Mouse (Mus musculus): ENCODE data around the gene Slc23a4.

Slc23a4 gene

DNA sequence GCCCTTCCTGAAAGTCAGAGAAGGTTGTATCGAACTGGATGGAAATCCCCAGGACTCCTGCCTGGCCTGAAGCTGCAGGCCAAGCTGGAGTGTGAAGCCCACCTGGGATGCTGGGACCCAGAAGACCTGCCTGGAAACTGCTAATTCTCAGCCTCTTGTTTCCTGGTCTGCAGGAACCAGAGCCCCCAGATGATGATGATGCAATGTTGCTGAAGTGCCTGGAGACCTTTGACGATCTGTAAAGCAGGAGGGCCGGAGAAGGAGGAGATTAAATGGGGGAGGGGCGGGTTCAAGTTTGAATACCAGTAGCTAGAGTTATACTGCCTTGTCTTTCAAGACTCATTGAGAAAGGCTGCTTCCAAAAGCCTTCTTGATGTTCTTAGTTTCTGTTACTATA is 49.3 kb downstream of the Slc23a4 start:
- POLR2A ChIA-PET: interaction anchor here in 1 of 4 experiments (0.6 to 3.4 kb wide), 10 partner anchors 9 to 464 kb away, joined by 3 to 14 read pairs (median 4); partner anchors contain the start of gene Slc23a4
- CTCF ChIA-PET: interaction anchor here in 2 of 4 experiments (1.2 to 3.1 kb wide), 7 partner anchors 9 to 56 kb away, joined by 3 to 13 read pairs (median 5); no protein-coding TSS in a partner anchor

DNA sequence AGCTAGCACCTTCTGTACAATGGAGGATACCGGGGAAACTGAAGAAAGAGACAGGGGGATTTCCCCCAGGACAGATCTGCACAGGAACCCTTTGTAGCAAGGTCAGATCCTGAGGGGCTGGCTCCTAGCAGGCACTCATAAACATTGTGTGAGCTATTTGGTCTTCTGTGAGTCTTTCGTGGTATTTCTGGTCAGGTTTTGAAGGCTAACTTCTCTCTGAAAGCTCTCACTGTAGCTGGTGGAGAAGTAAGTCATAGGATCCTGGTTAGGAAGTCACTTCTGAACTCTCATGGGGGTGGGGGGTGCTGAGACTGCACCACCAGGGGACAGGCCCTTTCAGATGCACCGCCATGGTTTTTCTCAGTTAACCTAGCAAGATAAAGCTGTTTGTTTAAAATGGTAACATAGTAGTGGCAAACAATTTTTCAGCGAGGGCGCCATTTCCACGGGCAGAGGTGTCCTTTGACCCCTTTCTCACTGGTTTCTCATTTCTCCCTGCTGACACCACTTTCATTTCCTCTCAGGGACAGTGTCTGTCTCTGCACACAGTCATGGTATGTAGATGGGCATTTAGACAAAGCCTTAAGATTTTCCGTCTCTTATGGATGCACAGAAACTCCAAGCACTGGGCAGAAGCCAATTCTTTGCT is 49.8 kb downstream of the Slc23a4 start:
- ChIA-PET CTCF (interaction anchor here in 3 of 4 experiments (0.9 to 3.1 kb wide), 13 partner anchors 8 to 396 kb away, joined by 3 to 13 read pairs (median 5); no protein-coding TSS in a partner anchor), POLR2A (interaction anchor here in 2 of 4 experiments (0.8 to 3.4 kb wide), 12 partner anchors 9 to 463 kb away, joined by 3 to 14 read pairs (median 4); partner anchors contain the start of gene Slc23a4 (in 1 of the 2))

DNA sequence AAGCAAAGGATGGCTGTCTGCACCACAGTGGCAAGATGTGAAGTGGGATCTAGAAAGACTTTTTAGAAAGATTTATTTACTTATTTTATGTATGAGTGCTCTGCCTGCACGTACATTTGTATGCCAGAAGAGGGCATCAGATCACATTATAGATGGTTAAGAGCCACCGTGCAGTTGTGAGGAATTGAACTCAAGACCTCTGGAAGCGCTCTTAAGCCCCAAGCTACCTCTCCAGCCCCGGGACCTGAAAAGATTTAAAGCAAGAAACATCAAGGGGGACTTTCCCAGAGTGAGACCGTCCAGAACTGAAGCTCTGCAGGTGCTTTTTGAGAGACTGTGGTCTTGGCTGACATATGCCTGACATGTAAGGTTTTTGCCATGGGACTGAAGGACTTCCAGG is 51.5 kb downstream of the Slc23a4 start:
- ChIA-PET POLR2A (interaction anchor here in 2 of 4 experiments (0.7 to 3.4 kb wide), 7 partner anchors 8 to 198 kb away, joined by 3 to 14 read pairs (median 3); no protein-coding TSS in a partner anchor), CTCF (interaction anchor here (0.6 to 3.1 kb wide), 13 partner anchors 10 to 824 kb away, joined by 3 to 19 read pairs (median 4); partner anchors contain the start of genes Cyren (in 1 of the 4) and Wdr91 (in 1 of the 4))

DNA sequence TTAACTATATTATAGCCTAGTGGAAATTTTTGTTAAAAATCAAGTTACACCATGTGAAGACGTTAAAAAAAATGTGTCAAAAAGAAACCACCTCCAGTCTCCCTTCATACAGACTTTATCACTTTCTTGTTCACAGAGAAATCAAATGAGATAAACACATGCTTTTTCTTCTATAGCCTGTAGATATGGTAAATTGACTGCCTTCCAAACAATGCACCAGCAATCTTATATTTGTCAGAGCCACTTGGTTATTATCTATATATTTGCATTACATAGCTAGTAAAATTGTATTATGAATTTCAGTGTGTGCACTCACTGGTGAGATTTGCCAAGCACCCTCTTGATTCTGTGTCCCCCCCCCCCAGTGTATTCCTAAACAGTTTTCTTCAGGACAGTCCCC is 55.6 kb downstream of the Slc23a4 start:
- CTCF ChIA-PET: no interaction called here
- POLR2A ChIA-PET: no interaction called here

DNA sequence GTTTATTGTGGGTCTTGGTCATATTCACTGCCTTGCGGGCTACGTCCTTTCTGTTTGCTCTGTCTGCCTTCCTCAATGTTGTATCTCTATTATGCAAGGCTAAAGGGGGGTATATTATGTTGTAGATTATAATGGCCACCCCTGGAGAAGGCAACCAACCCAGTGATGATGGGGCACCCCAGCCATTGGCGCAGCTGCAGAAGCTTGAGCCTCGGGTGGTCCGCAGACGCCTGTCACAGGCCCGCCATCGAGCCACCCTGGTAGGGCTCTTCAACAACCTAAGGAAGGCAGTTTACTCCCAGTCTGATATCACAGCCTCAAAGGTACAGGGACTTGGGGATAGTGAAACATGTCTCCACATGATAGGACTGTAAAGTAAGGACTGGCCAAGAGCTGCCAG is 60.6 kb downstream of the Slc23a4 start:
- ChIA-PET CTCF (interaction anchor here (0.5 to 2.6 kb wide), 39 partner anchors 10 to 635 kb away, joined by 3 to 17 read pairs (median 4); partner anchors contain the start of genes Cyren (in 2 of the 4), Agbl3 (in 1 of the 4) and Slc23a4 (in 1 of the 4)), POLR2A (interaction anchor here in 2 of 4 experiments (0.7 to 2.3 kb wide), 10 partner anchors 10 to 635 kb away, joined by 3 to 14 read pairs (median 3); partner anchors contain the start of genes Agbl3 (in 1 of the 2), Cyren (in 1 of the 2) and Slc23a4 (in 1 of the 2))

DNA sequence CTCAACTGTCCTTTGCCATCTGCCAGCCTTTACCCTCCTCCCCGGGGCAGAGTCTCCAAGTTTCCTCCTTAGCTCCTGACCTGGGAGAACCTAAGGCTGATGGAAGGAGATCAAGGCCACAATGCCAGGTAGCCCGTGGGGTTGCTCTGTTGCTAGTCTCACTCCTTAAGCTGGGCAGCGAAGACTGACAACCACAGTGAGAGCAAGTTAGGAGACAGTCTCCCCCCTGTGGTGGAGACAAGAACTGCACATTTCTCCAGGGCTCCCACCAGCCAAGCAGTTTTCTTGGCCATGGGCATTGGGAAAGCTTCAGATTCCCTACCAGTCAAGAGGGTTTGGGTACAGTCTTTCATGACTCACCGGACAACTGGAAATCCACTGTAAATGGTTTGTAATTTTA is 61.0 kb downstream of the Slc23a4 start:
- CTCF ChIA-PET: interaction anchor here (0.5 to 2.6 kb wide), 43 partner anchors 10 to 696 kb away, joined by 3 to 17 read pairs (median 4); partner anchors contain the start of genes Cyren (in 2 of the 4), Agbl3 (in 1 of the 4), Akr1b8 (in 1 of the 4) and Slc23a4 (in 1 of the 4)
- POLR2A ChIA-PET: interaction anchor here in 2 of 4 experiments (0.7 to 2.3 kb wide), 11 partner anchors 11 to 634 kb away, joined by 3 to 14 read pairs (median 3); partner anchors contain the start of genes Agbl3 (in 1 of the 2), Cyren (in 1 of the 2) and Slc23a4 (in 1 of the 2)

DNA sequence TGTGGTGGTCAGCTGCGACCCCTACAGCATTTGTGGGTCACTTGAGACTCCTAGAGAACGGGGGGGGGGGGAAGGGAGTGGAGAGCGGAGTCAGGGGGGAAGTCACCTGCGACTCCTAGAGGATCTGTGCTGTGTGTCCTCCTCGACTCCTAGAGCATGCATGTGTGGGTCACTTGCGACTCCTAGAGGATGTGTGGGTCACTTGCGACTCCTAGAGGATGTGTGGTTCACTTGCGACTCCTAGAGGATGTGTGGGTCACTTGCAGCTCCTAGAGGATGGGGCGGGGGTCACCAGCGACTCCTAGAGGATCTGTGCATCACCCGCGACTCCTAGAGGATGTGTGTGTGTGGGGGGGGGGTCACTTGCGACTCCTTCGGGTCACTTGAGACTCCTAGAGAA is 66.3 kb downstream of the Slc23a4 start:
- POLR2A ChIA-PET: interaction anchor here (0.6 to 1.0 kb wide), 14 partner anchors 11 to 1253 kb away, joined by 3 to 12 read pairs (median 4); partner anchors contain the start of genes Agbl3 (in 1 of the 4) and Wdr91 (in 1 of the 4)
- CTCF ChIA-PET: interaction anchor here (0.6 to 1.9 kb wide), 62 partner anchors 8 to 1761 kb away, joined by 3 to 19 read pairs (median 5); partner anchors contain the start of genes Cyren (in 3 of the 4), Bpgm (in 2 of the 4), Wdr91 (in 2 of the 4) and Agbl3 (in 1 of the 4)

DNA sequence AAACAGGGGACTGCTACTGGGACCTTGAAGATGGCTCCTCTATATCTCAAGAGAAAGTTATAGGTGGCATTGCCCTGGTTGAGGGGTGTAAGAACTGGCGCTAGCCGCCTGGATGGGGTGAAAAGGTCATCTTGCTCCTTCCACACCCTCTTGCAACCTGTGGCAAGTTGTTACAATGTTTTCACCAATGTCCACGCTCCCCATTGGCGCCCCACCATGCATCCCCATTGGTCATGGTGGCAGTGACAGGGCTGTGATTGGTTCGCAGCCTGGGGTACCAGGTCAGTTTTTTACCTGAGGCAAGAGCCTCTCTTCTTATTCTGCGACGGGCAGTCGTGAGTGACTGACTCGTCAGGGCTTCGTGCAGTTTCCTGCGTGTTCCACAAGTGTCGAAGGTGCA is 67.6 kb downstream of the Slc23a4 start:
- POLR2A ChIA-PET: interaction anchor here in 2 of 4 experiments (1.1 to 1.8 kb wide), 2 partner anchors 10 to 13 kb away, joined by 3 to 12 read pairs; partner anchors contain the start of gene Wdr91 (in 1 of the 2)

DNA sequence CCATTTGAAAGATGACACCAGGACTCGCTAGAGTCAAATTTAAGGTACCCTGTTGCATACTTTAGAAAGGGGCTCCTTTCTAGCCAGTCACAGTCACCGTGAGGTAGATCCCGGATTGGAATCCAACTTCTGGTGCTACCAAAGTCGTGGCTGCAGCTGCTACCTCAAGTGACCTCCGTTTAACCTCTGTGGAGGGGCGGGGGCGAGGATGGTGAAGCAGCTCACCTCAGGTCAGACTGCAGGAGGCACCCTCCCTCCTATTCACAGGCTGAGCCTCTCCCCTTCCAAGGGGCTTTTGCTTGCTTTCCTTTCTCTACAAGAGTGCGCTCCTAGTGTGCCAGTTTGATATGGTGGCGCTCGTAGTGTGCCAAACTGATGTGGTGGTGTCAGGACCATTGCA is 68.2 kb downstream of the Slc23a4 start, which contains the start of gene Stra8:
Gene Stra8 (plus strand): TSS at position 208 of the 400 bp plus-strand sequence.
- POLR2A ChIA-PET: interaction anchor here in 3 of 4 experiments (0.6 to 2.3 kb wide), 10 partner anchors 9 to 140 kb away, joined by 3 to 12 read pairs (median 5); partner anchors contain the start of genes Wdr91 (in 3 of the 3), Agbl3 (in 1 of the 3) and Cyren (in 1 of the 3)
- CTCF ChIA-PET: interaction anchor here in 2 of 4 experiments (0.5 to 1.3 kb wide), 4 partner anchors 9 to 40 kb away, joined by 3 to 9 read pairs (median 4); partner anchors contain the start of gene Wdr91 (in 2 of the 2)

More for the DNA sequence above, 67.6 kb downstream of the Slc23a4 start:
- CTCF ChIA-PET: interaction anchor here in 2 of 4 experiments (1.3 to 1.9 kb wide), 2 partner anchors 41 kb away, joined by 3 to 6 read pairs; no protein-coding TSS in a partner anchor

DNA sequence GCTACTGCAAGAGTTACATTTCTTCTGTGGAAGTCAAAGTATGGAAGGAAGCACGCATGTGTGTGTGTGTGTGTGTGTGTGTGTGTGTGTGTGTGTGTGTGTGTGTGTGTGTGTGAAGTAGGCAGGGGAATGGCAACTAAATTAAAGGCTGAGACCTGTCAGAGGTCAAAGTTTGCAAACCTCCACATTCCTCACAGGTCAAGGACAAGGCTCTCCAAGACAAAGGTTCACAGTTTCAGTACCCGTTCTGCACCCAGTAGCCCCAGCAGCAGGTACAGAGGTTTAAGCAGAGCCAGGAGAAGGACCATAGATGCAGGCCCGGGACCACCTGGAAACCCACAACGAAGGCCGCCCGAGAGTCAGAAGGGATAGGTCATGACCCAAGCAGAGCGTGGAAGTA is 69.1 kb downstream of the Slc23a4 start:
- POLR2A ChIA-PET: interaction anchor here in 3 of 4 experiments (0.6 to 2.3 kb wide), 12 partner anchors 8 to 164 kb away, joined by 3 to 12 read pairs (median 5); partner anchors contain the start of genes Wdr91 (in 3 of the 3), Agbl3 (in 1 of the 3) and Cyren (in 1 of the 3)
- CTCF ChIA-PET: interaction anchor here in 1 of 4 experiments (1.3 kb wide), 1 partner anchor 39 kb away, joined by 3 read pairs; no protein-coding TSS in a partner anchor

DNA sequence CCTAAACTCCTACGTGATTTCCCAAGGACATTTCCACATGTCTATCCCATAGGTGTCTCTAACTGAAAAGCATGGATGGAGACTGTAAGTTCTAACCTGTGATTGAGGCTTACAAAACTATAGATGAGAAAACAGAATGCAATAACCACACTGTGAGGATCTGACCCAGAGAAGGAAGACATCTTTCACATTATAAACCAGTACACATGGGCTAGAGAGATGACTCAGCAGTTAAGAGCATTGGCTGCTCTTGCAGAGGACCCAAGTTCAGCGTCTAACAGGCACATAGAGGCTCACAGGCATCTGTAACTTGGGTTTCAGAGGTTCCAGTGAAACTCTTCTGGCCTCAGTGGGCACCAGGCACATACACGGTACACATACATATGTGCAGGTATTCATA is 73.7 kb downstream of the Slc23a4 start:
- ChIA-PET CTCF (no interaction called here), POLR2A (no interaction called here)

DNA sequence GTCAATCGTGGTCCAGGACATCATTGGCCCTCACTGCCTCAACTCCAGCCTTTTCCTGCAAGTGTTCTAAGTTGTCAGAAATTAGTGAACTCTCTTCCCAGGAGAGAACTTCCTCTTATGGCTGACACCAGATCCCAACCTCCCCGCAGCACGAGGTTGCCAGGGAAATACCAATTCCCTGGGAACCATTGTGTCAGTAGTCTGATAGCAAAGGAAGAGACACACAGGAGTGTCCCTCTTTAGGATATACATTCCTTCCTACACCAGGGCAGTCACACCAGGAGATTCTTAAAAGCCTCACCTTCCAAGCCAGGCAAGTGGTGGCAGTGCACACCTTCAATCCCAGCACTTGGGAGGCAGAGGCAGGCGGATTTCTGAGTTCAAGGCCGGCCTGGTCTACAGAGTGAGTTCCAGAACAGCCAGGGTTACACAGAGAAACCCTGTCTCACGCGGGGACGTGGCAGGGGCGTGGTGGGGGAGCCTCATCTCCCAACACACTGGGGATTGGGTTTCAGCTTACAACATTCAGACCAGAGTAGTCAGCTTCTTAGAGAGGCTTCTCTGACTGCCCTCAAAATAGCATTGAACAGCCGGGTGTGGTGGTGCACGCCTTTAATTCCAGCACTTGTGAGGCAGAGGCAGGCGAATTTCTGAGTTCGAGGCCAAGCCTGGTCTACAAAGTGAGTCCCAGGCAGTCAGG is 74.7 kb downstream of the Slc23a4 start:
- ChIA-PET CTCF (no interaction called here), POLR2A (interaction anchor here in 2 of 4 experiments (0.5 to 1.5 kb wide), 3 partner anchors 11 to 51 kb away, joined by 3 to 5 read pairs (median 3); partner anchors contain the start of gene Tmem140 (in 1 of the 2))

DNA sequence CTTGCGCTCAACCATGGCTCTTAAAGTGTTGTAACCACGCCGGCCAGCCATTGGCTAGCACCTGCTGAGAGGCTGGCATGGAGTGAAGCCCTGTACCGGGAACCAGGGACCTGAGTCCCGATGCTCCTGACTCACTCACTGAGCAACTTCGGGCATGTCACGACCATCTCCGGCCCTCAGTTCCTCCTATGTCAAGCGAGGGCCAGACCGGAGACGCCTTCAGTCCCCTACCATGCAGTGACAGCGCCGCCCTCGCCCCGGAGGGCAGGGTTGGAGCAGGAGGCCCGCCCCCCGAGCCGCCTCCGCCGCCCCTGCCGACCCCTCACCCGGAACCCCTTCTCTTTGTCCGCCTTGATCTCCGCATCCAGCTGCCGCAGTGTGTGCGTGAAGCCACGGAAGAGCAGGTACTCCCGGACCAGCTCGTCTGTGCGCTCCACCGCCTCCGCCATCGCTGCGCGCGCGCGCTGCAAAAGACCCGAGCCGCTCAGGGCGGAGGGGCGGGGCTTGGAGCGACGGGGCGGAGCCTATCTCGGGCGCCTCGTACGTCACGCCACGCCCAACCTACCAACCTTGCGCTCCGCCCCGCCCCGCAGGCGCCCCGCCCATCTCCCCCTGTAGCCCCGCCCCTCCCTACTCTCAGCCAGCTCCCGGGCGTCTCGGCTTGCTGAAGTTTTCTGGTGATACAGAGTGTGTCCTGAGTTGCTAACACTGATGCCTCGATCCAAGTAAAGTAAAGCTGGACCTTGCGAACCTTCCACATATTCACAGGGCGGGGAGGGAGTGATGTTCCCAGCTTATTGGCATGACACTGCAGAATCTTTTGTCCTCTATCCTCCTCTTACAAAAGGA is 77.6 kb downstream of the Slc23a4 start, which contains the start of gene Wdr91:
Gene Wdr91 (minus strand): TSS at position 506 of the 849 bp plus-strand sequence.
- ChIA-PET CTCF (interaction anchor here in 3 of 4 experiments (0.6 to 1.5 kb wide), 14 partner anchors 9 to 417 kb away, joined by 3 to 9 read pairs (median 4); partner anchors contain the start of genes Stra8 (in 2 of the 3) and Slc23a4 (in 1 of the 3)), POLR2A (interaction anchor here (0.5 to 2.3 kb wide), 37 partner anchors 8 to 435 kb away, joined by 3 to 12 read pairs (median 4); partner anchors contain the start of genes Stra8 (in 3 of the 4), Agbl3 (in 1 of the 4), Bpgm (in 1 of the 4) and Cnot4 (in 1 of the 4))

DNA sequence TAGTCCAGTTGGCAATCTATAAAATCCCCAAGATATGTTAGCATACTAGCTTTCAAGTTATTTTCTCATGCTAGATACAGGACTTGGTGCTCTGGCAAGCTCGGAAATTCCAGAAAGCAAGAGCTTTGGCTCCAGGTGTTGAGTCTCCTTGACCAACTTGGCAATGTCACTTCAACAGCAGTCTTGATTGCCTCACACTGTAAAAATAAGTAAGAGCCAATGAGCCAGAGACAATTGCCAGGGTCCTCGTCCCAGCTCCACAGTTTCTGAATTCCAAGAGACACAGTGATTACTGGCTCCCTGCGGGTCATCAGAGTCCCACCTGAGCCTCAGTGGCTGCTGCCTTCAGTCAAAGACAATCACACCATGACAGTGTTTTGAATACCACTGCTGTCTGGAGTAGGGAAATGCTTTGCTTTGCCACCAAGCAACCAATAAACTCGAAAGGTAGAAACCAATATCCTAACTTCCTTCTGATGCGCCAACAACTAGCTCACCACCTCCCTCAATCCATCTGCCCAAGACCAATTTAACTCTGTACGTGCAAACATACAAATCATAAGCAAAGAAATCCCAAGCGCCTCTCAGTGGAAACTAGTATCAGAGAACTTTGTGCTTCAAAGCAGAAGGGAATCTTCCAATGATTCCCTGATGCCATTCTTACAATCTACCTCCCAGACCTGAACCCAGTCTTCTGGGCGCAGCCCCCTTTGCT is 78.4 kb downstream of the Slc23a4 start:
- CTCF ChIA-PET: interaction anchor here in 2 of 4 experiments (0.8 to 1.1 kb wide), 3 partner anchors 10 to 30 kb away, joined by 3 to 4 read pairs (median 4); partner anchors contain the start of gene Stra8 (in 1 of the 2)
- POLR2A ChIA-PET: interaction anchor here in 3 of 4 experiments (0.6 to 2.3 kb wide), 22 partner anchors 7 to 434 kb away, joined by 3 to 12 read pairs (median 4); partner anchors contain the start of genes Stra8 (in 3 of the 3), Agbl3 (in 1 of the 3), Bpgm (in 1 of the 3) and Cnot4 (in 1 of the 3)

DNA sequence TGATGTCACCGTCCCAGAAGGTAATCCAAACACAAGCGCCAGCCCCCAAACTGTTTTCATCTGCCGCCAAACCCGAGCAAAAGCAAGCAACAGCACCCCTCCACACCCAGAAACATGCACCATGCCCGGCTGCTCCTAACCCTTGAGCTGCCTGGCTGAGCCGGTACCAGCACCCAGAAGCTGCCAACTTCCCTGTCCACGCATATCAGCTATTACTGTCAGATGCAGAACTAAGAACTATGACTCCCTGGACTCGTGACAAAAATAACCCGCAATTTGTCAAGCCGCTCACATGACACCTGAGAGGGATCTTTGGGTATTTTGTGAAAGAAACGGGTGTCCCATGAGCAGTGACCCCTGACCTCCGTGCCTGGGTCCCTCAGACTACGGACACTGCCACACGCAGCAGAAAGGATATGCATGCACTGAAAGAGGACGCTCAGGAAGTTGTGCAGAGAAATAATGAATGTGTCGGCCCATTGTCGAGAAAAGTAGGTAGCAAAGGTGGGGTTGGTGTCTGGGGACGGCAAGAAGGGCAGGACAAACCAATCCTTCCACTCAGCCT is 80.4 kb downstream of the Slc23a4 start:
- POLR2A ChIA-PET: interaction anchor here in 3 of 4 experiments (0.6 to 1.4 kb wide), 6 partner anchors 9 to 571 kb away, joined by 3 to 5 read pairs (median 3); partner anchors contain the start of gene Stra8 (in 1 of the 3)
- CTCF ChIA-PET: interaction anchor here in 1 of 4 experiments (1.0 kb wide), 1 partner anchor 20 kb away, joined by 3 read pairs; no protein-coding TSS in a partner anchor

Data from embryonic stem cell, embryonic (primary cell).